In the genomic region with DNA sequence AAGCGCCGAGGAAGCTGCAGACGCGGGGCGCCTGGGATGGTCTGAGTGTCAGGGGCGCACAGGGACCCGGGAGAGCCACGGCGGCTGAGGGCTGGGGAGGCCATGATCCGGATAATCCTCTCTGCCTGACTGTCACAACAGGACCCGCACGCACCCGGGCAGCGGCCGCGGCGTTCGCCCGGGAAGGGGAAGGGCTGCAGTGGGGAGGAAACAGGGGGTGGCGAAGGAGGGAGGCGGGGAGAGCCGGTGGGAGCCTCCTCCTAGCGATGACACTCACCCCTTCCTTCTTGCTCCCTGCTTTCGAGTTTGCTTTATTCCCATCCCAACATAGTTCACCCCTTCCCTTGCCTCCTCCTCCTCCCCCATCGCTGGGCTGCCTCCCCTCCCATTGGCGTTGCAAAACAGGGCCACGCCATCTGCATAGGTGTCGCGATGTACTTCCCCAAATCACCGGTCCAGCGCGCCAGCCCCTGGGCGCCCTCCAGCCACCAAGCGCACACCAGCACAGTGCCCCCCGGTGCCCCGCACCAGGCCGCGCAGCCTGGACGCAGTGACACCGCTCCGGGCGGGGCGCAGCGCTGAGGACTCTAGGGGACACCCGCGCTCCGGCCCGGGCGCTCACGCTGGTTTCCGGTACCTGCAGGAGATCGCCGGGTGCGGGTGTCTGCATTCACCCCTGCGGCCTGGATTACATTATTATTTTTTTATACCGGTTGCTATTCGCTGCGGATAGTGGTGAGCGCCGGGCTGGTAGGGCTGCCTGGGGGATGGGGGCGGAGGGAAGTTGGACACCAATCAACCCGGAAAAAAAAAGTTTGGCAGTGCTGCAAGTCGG, we compare ENCODE assay signal across 8 mouse cellular contexts. TPM values are rescaled to one million over a fixed set of nuclear protein-coding genes. Genes with fewer than 3 reads are reported as not detected.
DNase-seq lines count a peak whose midpoint lies in the region; ATAC-seq and TF ChIP-seq lines count a peak whose summit lies in the region.

No protein-coding gene starts in this region.

- H3K4me3 ChIP-seq in intestine, postnatal 0 days (ENCODE audit: low read depth, low read length) = peak overlapping the region; percentile 76
- peak overlapping the region; percentile 82 for H3K4me3 ChIP-seq in limb, embryonic 13.5 days
- H3K4me3 ChIP-seq in midbrain, embryonic 14.5 days (replicated peaks; ENCODE audit: low read depth, low read length) = peak overlapping the region; percentile 62
- peak overlapping the region; percentile 95 for H3K4me3 ChIP-seq in small intestine, adult 2 months (ENCODE audit: low read depth, low read length)

- under 1% methylated on average over 62 of the region's 63 CpGs for WGBS in intestine, postnatal 0 days
- under 1% methylated on average over 62 of the region's 63 CpGs for WGBS in limb, embryonic 13.5 days
- under 1% methylated on average over 63 of the region's 63 CpGs for WGBS in midbrain, embryonic 14.5 days
- under 1% methylated on average over 62 of the region's 63 CpGs for WGBS in small intestine, adult 2 months

- H3K27ac ChIP-seq in intestine, postnatal 0 days (ENCODE audit: low read depth, low read length) = peak overlapping the region; percentile 75
- H3K27ac ChIP-seq in limb, embryonic 13.5 days = peak overlapping the region; percentile 97
- H3K27ac ChIP-seq in midbrain, embryonic 14.5 days (replicated peaks; ENCODE audit: low read depth, low read length) = peak overlapping the region; percentile 92
- peak overlapping the region; percentile 68 for H3K27ac ChIP-seq in small intestine, adult 2 months (ENCODE audit: insufficient read depth, low read depth, low read length)

- H3K4me1 ChIP-seq in intestine, postnatal 0 days (replicated peaks; ENCODE audit: control insufficient read depth, insufficient read depth, low read length) = no peaks in the 10 kb centered on the region
- peaks cover 29% of the 10 kb centered on the region for H3K4me1 ChIP-seq in limb, embryonic 13.5 days
- H3K4me1 ChIP-seq in midbrain, embryonic 14.5 days (ENCODE audit: control insufficient read depth, insufficient read depth, low read length) = peaks cover 17% of the 10 kb centered on the region
- peaks cover 3% of the 10 kb centered on the region; the same call in 1 of the 2 replicates for H3K4me1 ChIP-seq in small intestine, adult 2 months (ENCODE audit: control insufficient read depth, insufficient read depth, insufficient read length, low read length)

- no peak; the same call in 1 of the 2 replicates for TF ChIP-seq POLR2A in small intestine, adult 2 months (IDR thresholded peaks at IDR 0.05; ENCODE audit: low read depth, low read length)

- H3K4me2 ChIP-seq in intestine, postnatal 0 days (replicated peaks; ENCODE audit: low read depth) = peak overlapping the region; percentile 98
- peak overlapping the region; percentile 98 for H3K4me2 ChIP-seq in limb, embryonic 13.5 days (replicated peaks)
- H3K4me2 ChIP-seq in midbrain, embryonic 14.5 days (ENCODE audit: low read length) = peak overlapping the region; percentile 99

- H3K36me3 ChIP-seq in intestine, postnatal 0 days (ENCODE audit: control insufficient read depth, insufficient read depth) = no peaks in the 10 kb centered on the region
- no peaks in the 10 kb centered on the region for H3K36me3 ChIP-seq in limb, embryonic 13.5 days
- H3K36me3 ChIP-seq in midbrain, embryonic 14.5 days (ENCODE audit: control insufficient read depth, insufficient read depth, low read length) = no peaks in the 10 kb centered on the region
- no peaks in the 10 kb centered on the region for H3K36me3 ChIP-seq in small intestine, adult 2 months (ENCODE audit: control insufficient read depth, insufficient read depth, low read length)

- DNase-seq in adipocyte (ENCODE audit: low spot score) = peak; percentile 14
- DNase-seq in embryo, embryonic 10 days (ENCODE audit: low spot score) = peak; percentile 57
- DNase-seq in midbrain, embryonic 14.5 days = peak; percentile 72
- DNase-seq in MN1 (ENCODE audit: low spot score) = no peak

- peak; percentile 57 for TF ChIP-seq CTCF in intestine, postnatal 0 days (IDR thresholded peaks at IDR 0.05; ENCODE audit: low read depth)
- TF ChIP-seq CTCF in small intestine, adult 2 months (IDR thresholded peaks at IDR 0.05; ENCODE audit: extremely low read depth, insufficient read length, insufficient replicate concordance, low read depth, low read length) = 0 out of 2 replicates have a peak, but pooled peaks have one; percentile 12

- ATAC-seq in granulocyte monocyte progenitor cell, adult 5-6 weeks (replicated peaks; ENCODE audit: poor library complexity, severe bottlenecking) = peak; percentile 64
- ATAC-seq in intestine, postnatal 0 days = peak; percentile 34; the same call in 1 of the 2 replicates
- ATAC-seq in limb, embryonic 13.5 days (ENCODE audit: low FRiP score, low read depth) = peak; percentile 17; the same call in 1 of the 2 replicates
- ATAC-seq in midbrain, embryonic 14.5 days (ENCODE audit: low FRiP score, low TSS enrichment) = peak; percentile 37; the same call in 1 of the 2 replicates

- no peaks in the 10 kb centered on the region for H3K9me3 ChIP-seq in intestine, postnatal 0 days (ENCODE audit: control insufficient read depth)
- no peaks in the 10 kb centered on the region for H3K9me3 ChIP-seq in limb, embryonic 13.5 days
- H3K9me3 ChIP-seq in midbrain, embryonic 14.5 days (ENCODE audit: control insufficient read depth, low read length) = no peaks in the 10 kb centered on the region

- peak overlapping the region; percentile 65 for H3K9ac ChIP-seq in intestine, postnatal 0 days (ENCODE audit: low read depth, low read length)
- peak overlapping the region; percentile 89 for H3K9ac ChIP-seq in limb, embryonic 13.5 days
- peak overlapping the region; percentile 61 for H3K9ac ChIP-seq in midbrain, embryonic 14.5 days (replicated peaks; ENCODE audit: low read length)

- no peaks in the 10 kb centered on the region for H3K27me3 ChIP-seq in intestine, postnatal 0 days (replicated peaks; ENCODE audit: control insufficient read depth, insufficient read depth, low read length)
- H3K27me3 ChIP-seq in limb, embryonic 13.5 days = peaks cover 2% of the 10 kb centered on the region; the same call in 1 of the 2 replicates
- peaks cover 5% of the 10 kb centered on the region; the same call in 1 of the 2 replicates for H3K27me3 ChIP-seq in midbrain, embryonic 14.5 days (ENCODE audit: control insufficient read depth, insufficient read depth, low read length)
- no peaks in the 10 kb centered on the region for H3K27me3 ChIP-seq in small intestine, adult 2 months (ENCODE audit: control insufficient read depth, insufficient read depth, low read length)

RNA-seq across cellular contexts. Expression of a gene that starts 1.7 kb away (rescaled TPM):
- 54.2 and 66.4 TPM in 2 replicates for total RNA-seq in granulocyte monocyte progenitor cell, adult 5-6 weeks (2014; fragmentation: Nextera tagmentation)
- total RNA-seq in granulocyte monocyte progenitor cell, adult 5-6 weeks (2017) = 51.4 and 56.8 TPM in 2 replicates
- 18.1 and 21.0 TPM in 2 replicates for polyA plus RNA-seq in intestine, postnatal 0 days (2015; fragmentation: Nextera tagmentation; extraction: Ambion mirVana)
- 91.3 and 93.5 TPM in 2 replicates for polyA plus RNA-seq in limb, embryonic 13.5 days (2015; fragmentation: Nextera tagmentation; extraction: Ambion mirVana)
- 140 and 144 TPM in 2 replicates for polyA plus RNA-seq in midbrain, embryonic 14.5 days (2014; fragmentation: Nextera tagmentation; extraction: Ambion mirVana)
- 6.4 and 14.2 TPM in 2 replicates for polyA plus RNA-seq in small intestine, adult 2 months (2012; rRNA removed)
